Mouse (Mus musculus) monocyte, adult 2 months (primary cell): ENCODE data around the gene Gpr156.

Source experiments
- DNase-seq, 2 experiments: peaks; one replicate each; pipeline ENCODE4 v3.0.0; 2022; ENCODE audit warnings: low spot score in 2 of 2, low read depth in 1 of 2

Gpr156 gene

DNA sequence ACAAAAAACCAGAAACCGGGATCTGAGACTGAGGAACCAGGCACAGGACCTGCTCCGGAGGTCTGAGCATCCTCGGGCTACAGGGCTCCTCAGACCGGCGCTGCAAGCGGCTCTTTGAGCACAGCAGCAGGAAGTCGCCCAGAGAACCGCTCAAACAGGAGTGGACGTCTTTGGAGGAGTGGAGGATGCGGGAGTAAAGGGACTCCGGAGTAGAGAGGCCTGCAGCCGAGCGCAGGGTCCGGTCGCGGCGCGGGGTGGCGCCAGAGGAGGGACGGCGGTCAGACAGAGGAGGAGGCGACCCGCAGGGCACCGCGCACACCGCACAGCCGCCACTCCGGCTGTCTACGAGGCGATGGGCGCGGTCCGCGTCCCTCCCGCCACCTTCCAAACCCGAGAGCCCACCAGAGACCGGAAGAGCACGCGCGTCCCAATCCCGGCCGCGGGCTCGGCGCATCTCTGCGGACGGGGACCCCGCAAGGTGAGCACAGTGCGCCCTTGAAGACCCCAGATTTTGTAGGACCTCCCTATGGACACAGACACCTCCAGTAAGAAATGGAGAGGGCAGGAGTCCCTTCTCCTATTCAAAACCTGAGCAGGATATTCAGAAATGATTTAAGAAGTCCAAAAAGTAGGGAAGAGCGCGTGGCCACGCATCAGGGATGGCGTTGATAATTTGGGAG lies at the start of gene Gpr156:
TSS of gene Gpr156 (plus strand) at position 359 of the 680 bp plus-strand sequence.
- no peak for DNase-seq

DNA sequence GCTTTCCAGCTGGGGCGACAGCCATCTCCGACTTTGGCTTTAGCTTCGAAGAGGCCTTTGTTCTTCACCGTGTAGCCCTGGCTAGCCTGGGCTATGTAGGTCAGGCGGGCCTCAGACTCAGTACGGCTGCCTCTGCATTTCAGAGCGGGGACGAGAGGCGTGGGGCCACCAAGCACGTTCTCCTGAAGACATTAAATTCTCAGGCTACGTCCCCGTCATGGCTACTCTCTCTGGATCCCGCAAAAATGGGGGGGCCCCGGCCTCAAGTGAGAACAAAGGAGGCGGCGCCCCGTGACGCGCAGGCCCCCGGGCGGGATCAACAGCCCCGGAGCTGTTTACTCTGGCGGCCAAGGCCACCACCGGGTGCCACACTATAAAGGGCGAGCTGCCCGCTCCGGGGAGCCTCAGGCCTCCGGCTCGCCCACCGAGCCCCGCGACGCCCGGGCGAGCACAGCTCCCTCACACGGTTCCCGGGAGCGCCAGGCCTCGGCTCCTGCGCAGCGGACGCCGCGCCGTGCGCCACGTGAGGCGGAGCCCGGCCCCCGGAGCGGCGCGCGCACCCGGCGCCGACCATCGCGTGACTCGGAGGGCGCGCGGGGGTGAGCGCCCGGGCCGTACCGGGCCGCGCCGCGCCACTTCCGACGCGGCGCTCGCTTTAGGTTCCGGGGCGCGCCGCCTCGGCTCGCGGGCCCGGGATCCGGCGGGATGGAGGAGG lies 48.3 kb upstream of the Gpr156 start, which contains the start of gene Lrrc58:
TSS of gene Lrrc58 (plus strand) at position 599 of the 715 bp plus-strand sequence.
- peak; percentile 40 to 75 for DNase-seq

DNA sequence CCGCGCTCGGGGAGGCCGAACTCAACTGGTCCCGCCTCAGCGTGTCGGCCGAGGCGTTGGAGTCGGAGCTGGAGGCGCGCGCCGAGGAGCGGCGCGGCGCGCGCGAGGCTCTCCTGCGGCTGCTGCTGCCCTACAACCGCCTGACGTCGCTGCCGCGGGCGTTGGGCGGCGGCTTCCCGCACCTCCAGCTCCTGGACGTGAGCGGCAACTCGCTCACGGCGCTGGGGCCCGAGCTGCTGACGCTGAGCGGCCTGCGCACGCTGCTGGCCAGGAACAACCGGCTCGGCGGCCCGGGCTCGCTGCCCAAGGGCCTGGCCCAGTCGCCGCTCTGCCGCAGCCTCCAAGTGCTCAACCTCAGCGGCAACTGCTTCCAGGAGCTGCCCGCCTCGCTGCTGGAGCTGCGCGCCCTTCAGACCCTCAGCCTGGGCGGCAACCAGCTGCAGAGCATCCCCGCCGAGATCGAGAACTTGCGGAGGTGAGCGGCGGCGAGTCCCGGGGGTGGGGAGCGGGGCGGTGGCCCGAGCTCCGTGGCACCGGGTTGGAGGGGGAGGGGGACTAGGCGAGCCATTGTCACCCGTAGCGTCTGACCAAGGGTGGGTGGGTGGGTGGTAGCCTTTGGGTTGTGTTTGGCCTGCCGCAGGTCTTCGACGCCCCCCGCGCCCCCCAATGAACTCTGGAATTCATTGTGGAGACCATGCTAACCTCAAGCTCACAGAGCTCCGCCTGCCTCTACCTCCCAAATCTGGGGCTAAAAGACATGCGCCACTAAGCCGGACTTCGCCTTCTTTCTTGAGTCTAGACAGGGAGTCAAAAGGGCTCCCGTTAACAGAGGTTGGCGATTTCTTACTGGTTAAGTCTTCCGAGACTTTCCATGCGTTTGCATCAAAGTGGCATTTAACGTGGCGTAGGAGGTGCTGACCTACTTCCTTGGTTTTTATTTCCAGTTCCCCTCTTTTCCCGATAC lies 47.5 kb upstream of the Gpr156 start:
- DNase-seq = no peak

DNA sequence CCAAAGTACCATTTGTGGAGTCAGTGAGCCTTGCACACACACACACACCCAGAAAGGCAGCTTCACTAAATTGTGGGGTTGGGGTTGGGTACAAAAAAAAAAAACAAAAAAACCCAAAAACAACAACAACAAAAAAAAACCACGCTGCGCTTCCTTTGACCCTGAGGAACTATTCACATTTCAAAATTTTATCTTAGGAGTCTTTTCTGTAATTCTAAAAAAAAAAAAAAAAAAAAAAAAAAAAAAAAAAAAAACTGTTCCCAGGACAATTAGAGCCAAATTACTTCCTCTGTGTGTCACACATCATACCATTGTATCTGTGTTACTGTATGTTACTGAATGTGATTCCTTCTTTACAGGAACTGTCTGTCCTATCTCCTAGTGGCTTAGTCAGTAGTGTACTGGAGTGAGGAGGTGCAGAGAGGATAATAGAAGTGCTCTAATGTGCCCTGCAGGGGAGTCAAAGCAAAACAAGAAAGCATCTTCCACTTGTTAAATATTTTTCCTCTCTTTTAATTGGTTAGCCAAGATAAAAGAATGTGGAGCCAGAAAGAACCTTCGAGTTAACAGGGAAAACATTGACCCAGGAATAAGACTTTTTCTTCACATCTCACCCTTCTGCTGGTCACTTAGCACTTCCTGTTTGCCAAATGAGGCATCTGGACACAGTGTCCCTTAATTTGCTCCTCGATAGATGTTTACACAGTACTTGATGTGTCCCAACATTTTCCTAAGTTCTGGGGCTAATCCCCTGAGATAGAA lies 46.6 kb upstream of the Gpr156 start:
- no peak for DNase-seq

DNA sequence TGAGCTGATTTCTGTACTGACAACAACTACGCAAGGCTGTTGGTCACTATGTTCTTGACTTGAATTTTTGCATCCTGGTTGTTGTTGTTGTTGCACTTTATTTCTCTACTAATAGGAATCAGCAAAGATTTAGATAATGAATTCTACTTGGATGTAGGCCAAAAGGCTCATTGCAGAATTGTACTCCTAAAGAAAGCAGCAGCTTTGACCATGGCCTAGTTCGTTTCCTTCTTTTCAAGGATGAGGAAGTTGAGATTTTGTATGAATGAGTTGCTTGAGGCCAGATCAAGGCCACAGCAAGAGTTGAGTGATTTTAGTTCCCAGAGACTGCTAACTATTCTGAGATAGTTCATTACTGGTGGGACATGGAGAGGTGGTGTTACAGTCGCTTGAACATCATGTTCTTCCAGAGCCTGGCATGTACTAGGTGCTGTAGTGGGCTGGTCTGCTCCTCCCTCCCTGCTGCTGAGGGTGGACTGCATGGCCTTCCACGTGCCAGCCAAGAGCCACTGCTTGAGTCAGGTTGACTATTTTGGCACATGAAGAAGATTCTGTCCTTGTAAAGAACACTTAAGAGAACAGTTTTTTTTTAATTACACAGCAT lies 45.1 kb upstream of the Gpr156 start:
- DNase-seq = no peak

DNA sequence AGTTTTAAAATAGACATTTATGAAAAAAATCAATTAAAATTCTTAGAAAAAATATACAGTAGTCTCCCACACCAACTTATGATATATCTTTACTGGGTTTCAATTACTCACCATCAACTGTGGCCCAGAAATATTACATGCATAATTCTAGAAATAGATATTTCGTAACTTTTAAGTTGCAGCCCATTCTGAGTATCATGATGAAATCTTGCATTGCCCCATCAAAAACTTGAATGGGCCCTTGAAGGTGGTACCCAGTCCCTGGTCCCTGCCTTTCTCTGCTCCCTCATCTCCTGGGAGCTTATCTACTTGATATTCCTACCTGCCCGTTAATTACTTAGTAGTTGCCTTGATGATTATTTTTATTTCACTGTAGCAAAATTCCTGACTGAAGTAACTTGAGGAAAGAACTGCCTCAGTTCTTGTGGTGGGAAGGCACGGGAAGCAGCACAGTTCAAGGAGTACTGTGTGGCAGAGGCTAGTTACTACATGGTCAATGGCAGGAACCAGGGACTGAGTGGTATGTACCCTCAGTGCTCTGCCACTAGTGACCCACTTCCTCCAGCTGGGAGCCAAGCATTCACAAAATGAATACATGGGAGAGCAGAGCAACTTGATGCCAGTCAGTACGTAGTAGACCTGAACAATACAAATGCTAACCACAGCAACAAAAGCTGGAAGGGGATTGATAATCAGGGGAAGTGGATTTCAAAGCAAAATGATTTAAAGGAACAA lies 41.6 kb upstream of the Gpr156 start:
- DNase-seq = no peak

DNA sequence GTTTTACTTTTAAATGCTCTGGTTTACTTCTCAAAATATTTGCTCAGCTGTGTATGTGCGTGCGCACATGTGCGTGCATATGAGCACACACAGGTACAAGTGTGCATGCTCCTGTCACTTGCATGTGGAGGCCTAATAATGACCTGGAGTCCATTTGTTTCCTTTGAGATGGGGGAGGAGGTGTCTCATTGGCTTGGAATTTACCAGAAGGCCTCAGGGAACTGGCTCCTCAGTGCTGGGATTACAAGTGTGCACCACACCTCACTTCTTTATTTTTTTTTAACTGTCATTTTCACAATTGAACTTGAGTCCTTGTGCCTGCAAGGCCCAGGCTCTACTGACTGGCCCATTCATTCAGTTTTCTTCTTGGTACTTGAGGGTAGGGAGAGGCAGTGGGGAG lies 38.9 kb upstream of the Gpr156 start:
- no peak for DNase-seq

DNA sequence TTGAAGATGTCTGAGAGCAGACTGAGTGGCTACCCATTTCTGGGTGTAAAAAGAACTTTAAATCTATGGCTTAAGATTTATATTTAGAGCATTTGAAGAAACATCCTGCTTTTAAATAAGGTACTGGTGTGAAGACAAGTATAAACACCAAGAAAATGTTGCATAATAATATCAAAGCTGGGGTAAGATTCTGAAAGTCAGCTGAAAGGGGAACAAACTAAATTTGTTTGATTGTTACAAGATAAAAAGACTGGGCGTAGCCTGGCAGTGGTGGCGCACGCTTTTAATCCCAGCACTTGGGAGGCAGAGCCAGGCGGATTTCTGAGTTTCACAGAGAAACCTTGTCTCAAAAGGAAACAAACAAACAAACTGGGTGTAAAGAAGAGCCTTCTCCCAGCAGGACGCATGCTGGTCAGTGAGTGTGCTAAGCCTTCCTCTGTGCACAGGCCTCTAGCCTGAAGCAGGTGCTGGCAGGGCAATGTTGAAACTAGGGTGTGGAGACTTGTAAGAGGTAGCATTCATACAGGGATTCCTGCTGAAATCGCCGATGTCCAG lies 37.3 kb upstream of the Gpr156 start:
- no peak for DNase-seq

DNA sequence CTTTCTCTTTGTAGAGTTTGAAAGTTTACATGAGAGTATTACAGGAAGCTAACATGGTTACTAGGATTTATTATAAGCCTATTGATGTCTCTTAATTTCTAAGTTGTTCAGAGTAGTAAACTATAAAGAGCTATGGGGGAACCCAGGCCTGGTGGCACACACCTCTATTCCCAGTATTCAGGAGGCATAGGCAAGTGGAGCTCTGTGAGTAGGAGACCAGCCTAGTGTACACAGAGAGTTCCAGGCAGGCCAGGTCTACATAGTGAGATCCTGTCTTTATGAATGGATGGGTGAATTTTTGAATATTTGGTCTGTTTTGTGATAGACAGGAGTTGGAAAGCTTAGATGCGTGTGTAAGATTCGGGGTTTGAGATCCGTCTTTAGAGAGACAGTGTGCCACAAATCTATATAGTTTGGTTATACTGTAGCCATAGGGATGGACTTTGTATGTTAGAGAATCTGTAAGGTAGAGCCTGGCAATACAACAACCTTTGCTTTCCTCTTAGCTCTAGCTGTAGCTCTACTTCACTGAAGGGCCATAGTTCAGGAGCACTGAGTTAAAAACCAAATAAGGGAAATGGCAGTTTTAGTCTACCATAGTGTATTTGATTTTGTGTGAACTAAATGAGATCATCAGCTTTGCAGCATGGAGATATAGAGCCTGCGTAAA lies 36.4 kb upstream of the Gpr156 start:
- no peak for DNase-seq

DNA sequence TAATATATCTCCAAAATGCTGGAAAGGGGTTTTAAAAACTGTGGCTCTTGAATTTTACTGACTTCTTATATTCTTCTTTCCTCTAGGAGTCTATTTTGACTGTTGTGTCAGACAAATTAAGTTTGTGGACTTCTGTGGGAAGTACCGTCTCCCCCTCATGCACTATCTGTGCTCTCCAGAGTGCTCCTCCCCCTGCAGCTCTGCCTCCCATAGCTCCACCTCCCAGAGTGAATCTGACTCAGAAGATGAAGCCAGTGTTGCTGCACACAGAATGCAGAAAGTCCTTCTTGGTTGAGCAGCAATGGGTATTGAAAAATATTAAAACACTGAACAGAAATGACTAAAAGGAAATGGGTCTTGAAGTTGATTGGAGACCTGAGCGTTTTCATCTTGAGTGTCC lies 35.1 kb upstream of the Gpr156 start:
- DNase-seq = no peak

DNA sequence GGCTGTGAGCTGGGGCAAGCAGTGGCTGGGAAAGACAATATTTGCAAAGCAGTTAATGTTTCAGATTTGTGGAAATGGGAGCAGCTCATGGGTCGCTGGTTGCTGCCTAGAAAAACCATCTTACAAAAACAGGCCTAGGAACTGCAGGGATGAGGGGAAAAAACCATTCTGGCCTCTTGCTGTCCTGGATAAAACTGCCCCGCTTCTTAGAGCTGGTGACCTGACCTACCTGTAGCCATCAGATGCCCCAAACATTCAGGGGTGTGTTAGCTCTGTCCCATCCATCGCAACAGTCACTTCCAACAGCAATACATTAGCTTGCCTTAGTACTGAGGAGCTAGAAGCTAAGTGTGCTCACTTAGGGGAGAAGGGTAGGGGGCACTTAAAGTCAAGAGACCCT lies 27.3 kb upstream of the Gpr156 start:
- DNase-seq = no peak

DNA sequence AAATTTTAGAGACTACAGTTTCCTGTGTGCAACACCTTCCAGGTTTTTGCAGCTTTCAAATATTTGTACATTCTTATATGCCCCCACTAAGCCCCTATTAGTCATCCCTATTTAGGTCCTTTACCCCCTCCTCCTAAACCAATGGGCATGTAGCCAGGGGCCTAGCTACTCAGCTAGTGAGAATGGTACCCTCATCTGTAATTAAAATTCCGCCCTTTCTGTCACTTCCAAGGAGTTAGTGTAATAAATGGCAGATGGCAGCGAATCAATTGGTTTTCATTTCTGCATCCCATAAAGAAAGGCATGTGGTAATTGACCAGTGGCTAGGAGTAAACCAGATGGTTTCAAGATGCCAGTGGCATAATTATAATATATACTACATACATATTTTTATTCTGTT lies 23.6 kb upstream of the Gpr156 start:
- DNase-seq = no peak

DNA sequence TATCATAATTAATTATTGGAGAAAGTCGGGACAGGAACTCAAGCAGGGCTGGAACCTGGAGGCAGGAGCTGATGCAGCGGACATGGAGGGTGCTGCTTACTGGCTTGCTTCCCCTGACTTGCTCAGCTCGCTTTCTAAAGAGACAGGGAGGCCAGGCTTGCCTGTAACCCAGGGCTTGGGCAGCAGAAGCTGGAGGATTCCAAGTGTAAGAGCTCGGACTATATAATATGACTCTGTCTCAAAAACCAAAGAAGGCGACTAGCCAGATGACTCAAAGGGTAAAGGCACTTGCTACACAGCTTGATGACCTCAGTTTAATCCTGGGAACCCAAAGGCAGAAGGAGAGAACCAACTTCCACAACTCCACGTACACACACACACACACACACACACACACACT lies 22.9 kb upstream of the Gpr156 start:
- no peak for DNase-seq

DNA sequence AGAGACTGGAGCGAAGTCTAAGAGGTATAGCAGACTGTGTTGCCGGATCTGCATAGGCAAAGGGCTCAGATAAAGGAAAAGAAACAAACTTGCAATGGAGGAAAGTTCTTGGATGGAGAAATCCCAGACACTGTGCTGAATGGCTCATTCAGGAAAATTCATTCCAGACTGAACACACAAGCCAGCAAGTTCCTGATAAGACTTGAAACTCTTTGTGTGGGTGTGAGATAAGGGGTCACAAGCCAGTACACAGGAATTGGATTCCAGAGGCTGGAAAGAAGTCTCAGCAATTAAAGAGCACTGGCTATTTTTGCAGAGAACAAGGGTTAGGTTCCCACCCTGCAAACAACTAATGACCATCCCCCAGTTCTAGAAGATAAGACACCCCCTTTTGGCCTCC lies 22.4 kb upstream of the Gpr156 start:
- DNase-seq = no peak

DNA sequence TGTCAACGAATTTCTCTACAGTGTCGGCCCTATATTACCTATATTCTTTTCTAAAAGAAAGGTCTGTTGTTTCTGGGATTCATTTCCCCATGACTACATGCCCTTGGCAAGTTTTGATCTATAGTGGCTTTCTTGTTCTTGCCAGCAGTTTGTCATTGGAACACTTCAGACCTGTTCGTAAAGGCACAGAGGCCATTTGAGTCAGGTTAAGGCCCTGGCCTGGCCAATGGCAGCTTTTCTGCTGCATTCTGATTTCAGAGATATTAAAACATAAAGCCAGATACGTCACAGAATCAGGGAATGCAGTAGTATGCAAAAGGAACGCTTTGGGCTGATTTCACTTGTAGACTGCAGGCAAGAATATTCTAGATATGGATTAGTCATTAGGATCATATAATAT lies 17.5 kb upstream of the Gpr156 start:
- no peak for DNase-seq

DNA sequence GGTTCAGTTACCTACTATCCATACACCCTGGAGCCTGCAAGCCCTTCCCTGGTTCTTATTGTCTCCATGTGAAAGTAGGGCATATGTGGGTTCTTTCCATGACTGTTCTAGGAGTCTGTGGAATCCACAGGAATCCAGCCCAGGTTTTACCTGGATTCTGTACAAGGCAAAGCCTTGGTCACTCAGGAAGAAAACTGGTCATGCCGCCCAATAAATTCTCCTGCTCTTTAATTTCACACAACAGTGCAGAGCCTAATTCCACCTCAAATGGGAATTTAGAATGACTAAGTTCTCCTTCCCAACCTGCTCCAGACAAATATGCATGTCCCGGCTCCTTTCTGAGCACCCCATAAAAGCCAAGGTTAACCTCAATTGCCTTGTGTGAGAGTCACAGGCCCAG lies 16.9 kb upstream of the Gpr156 start:
- no peak for DNase-seq

DNA sequence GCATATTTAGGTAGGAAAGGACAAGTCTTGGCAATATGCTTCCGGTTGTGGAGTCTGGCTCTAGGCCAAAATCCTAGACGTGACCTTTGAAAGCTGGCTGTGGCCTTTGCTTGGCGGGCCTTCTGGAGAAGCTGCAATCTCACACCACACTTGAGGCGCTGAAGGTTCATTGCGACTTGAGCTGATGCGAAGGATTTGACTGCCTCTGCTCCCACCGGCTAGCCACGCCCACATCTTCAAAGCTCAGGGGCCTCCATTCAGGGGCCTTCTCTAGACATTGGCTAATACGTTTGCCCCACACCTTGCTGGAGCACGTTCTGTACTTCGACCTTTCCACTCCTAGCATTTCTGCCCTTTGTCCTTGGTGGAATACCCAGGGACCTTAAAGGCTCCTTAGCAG lies 15.0 kb upstream of the Gpr156 start:
- DNase-seq = no peak

DNA sequence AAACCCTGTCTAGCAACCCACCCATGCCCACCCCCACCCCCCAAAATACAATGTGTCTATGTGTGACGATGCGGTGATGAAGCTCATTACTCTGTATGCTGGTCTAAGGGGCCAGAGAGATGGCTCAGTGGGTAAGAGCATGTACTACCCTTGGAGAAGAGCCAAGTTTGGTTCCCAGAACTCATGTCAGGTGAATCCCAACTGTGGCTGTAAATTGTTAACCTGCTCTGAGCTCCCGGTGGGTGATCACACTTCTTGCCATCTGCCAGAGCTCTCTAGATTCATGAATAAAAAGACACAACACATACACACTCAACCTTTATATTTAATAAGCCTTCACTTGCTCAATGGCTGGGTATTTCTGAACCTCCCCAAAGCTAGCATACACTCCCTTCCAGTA lies 9.8 kb upstream of the Gpr156 start:
- DNase-seq = no peak

DNA sequence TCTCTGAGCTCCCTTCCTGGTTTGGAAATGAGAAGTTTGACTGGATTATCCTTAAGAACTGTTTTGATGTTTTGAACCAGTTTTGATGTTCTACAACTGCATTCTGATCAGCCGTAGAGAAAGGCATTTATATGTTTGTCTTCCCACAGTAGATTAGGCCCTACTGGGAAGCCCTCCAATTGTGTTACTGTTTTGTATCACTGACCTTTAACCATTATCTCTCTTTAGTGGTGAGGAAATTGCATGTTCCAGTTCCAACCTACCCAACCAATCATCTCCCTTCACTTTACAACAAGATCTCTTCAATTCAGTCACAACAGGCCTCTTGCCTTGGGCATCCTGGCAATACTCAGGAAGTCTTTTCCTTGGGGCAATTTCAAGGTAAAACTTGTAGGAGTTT lies 5.2 kb upstream of the Gpr156 start:
- DNase-seq = no peak
